Mouse (Mus musculus) liver (tissue): Measurements from ENCODE around the gene Cldn20.

ENCODE experiments used
- DNase-seq: peaks from one replicate; pipeline ENCODE4 v3.0.0-alpha.2; 2020; ENCODE audit warnings: mixed read lengths

Gene Cldn20

DNA sequence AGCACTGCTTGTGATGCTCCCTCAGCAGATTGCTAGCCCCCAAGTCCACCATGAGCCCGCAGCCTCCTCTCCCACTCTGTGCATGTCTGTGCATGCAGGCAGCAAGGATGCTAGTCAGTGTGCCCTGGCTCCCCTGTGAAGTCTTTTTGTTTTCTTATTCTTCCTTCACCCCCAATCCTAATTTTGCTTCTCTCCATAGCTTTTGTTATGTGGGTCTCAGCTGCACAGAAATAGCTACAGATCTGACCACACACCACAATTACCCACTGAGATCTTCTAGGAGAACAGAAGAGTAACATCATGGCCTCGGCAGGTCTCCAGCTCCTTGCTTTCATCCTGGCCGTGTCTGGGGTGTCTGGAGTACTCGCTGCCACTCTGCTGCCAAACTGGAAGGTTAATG, at the start of gene Cldn20:
Cldn20 (plus strand) TSS at position 301 of the 400 bp plus-strand sequence.
- DNase-seq: no peak

DNA sequence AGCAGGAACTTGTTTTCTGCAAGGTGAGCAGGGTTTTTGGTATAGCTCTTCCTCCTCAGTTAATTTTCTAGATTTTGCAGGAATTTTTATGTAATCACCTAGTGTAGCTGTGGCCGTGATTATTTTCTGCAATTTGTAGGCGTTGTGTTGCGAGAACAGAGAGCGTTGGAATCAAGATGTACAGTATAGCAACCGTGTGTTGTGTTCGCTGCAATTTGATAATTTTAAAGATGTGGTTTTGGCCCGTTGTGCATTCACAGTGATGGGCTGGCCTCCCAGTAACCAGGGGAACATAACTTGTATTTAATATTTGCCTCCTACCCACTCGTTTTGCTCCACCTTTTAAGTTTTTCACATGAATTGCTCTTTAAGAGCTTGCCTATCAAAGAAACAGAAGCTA, 49.3 kb upstream of the Cldn20 start:
- DNase-seq: no peak

GRCm38 (mm10) chr17:3485851-3486250, 46.5 kb upstream of the Cldn20 start:
- DNase-seq: no peak

DNA sequence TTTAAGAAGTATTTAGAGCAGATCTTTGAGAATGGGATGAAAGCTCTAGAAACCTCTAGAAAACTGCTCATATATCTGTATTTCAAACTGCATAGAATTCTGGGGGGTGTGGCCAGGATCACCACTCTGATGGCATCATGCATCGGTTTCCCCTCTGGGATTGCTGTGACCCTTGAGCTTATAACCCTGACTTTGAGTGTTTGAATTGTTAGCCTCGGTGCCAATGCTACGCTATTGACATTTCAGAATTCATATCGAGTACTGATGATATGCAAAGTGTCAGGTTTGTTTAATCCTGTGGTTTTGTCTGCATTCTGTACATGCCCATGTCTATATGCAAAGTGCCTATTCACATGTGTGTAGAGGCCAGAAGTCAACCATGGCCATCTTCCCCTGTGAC, 45.1 kb upstream of the Cldn20 start:
- no peak for DNase-seq

- no peak for DNase-seq
Observed at GRCm38 (mm10) chr17:3487721-3488601, 44.4 kb upstream of the Cldn20 start.

DNA sequence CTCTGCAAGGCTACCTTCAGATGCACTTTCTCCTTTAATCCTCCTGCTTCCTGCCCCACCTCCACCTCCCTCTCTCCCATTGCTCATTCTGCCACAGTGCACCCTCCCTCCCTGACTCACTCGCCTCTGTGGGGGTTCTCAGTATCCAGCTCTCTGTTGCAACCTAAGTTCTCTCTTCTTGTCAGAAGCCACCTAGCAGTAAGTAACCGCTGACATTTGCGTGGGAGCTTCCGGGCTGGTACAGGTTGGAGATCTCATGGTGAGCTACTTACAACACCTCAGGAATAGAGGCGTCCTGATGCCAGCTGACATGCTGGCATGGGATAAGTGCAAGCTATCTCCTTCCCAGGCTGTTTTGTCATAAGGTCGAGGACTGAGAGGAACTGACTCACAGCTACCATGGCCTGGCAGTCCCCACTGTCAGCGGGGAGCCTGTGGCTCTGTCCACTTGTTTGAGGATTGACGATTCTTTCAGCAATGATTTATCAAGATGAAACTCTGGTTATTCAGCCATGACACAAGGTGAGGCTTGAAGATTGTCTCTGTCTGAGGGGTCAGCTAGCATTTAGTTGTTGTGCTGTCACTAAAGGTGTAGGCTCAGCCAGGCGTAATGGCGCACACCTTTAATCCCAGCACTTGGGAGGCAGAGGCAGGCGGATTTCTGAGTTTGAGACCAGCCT, 42.0 kb upstream of the Cldn20 start:
- DNase-seq: no peak

DNA sequence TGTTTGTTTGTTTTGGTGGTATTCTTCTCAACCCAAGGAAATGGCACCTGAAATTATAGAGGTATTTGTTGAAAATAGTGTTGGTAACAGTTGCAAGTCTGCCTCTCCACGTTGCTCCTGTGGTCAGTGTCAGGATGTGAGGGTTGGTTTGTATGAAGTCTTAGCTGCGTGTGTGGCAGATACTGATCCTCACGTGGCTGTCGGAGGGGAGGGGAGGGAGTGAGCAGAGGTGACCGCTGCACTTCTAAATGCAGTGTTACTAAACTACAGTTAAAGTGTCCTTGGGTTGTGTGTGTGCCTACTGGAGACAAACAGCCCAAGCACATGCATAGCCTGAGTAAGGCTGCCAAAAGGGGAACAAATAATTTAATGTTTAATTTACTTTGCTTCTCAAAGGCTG, 41.3 kb upstream of the Cldn20 start:
- no peak for DNase-seq

DNA sequence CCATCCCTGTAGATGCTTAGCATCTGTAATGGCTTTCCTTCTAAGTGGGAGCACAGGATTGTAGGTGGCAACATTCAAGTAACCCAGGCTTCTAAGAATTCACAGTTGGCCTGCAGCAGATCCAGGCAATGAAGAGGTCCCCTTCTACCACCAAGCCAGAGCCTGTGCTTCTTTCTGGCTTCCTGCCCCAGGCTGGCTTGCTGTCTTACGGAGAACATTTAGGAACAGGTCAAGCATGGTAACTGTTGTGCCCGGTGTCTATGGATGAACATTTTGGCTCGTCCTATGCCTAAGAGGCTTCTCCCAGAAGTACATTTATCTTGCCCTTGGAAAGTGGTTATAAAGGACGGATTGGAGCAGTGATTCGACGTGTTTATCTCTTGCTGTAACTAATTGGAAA, 40.7 kb upstream of the Cldn20 start:
- DNase-seq: no peak

DNA sequence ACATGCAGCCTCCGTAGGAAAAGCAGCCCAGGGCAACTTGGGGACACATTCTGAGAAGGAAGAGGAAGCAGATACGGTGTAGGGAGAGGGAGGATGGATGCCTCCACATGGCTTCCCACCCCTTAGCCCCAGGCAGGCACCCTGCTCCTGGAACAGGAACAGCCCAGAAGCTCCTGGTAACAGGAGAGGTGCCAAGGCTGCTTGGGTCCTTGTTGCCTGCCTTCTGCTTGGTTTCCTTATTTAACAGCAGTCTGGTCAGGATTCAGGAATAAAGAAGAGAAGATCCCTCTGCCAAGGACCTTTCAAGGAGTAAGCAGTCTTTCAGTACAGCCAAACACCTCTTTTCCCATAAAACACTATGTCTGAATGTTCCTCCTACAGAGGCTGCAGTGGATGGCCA, 36.8 kb upstream of the Cldn20 start:
- no peak for DNase-seq

DNA sequence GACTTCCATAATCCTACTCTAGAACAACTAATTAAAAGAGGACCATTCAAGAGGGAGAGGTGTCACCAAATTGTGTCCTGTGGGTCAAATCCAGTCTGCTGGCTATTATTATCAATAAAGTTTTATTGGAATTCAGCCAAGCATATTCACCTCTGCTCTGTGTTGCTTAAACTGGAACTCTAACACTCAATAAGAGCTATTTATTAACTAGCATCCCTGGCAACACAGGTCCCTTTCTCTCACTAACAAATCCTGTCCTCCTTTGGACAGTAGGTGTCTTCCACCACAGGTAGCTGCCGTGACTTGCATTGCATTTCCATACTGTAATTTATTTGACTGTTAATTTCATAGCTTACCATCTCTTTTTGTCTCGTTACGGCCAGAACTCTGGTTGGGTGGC, 36.3 kb upstream of the Cldn20 start:
- no peak for DNase-seq

GRCm38 (mm10) chr17:3498086-3498485, 34.3 kb upstream of the Cldn20 start:
- DNase-seq: peak; percentile 58

DNA sequence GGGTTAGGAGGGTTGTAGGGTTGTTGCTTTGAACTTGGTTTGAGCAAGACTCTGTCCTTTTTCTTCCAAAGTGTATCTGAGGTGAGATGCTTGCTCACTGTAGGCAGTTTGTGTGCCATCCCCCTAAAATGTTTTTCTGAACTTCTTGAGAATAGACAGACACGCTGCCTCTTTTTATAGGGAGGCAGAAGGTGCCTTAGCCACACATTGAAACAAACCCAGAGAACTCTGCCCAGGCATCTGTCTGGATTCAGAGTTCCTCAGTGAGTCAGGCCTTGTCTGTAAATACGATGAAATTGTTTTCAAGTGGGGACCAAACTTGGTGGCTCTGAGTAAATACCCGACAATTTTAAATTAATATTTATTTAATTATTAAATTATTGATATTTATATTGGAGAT, 33.8 kb upstream of the Cldn20 start:
- DNase-seq: no peak

GRCm38 (mm10) chr17:3499468-3499867, 32.9 kb upstream of the Cldn20 start:
- DNase-seq: no peak

DNA sequence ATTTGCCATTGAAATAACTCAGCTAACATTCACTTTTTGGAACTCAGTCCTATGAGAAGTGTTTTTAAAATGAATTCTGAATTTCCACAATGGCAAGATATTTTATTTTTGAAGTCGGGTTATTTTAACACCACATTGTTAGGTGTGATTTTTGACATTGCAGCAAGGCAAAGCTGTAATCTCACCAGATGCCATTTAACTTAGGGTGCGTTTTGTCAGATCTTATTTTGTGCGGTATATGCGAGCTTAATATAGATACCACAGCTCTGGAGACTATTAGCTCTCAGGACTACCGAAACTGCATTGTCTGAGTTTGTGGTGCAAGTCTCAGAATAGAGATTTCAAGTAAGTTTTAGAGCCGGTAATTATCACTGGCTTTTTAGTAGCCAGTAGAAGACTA, 32.3 kb upstream of the Cldn20 start:
- DNase-seq: no peak

GRCm38 (mm10) chr17:3500936-3501335, 31.4 kb upstream of the Cldn20 start:
- no peak for DNase-seq

DNA sequence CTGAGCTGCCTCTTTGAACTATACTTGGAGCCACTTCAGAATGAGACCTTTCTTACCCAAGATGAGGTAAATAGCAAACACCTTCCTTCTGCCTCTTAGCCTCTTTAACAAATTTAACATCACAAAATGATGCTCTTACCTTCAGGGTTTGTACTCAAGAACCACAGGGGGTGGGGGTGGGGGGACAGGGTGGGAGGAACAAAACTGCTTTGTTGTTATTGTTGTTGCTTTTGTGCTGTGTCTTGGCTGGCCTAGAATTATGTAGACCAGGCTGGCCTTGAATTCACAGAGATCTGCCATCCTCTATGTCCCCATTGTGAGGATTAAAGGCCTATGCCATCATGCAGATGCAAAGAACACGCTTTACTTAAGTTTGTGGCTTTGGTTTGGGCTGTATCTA, 26.6 kb upstream of the Cldn20 start:
- DNase-seq: no peak

GRCm38 (mm10) chr17:3506508-3506907, 25.8 kb upstream of the Cldn20 start:
- no peak for DNase-seq

DNA sequence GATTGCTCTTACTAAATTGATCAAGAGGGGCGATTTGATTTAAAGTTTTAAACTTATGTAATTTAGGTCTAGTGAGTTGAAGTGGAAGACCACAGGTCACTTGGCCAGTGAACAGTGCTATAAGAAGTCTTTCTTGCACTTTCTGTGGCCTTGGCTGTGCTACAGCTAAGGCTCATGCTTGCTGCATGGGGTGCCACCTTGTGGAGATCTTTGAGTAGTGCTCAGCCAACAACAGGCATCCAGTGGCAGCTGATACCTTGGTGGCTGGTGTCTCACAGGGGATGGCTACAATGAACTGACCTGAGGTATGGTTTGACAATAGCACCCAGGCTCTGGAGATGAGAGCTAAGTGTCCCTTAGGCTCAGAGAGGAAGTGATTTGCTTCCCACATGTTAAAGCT, 22.5 kb upstream of the Cldn20 start:
- peak; percentile 50 for DNase-seq

GRCm38 (mm10) chr17:3514316-3514715, 18.0 kb upstream of the Cldn20 start:
- no peak for DNase-seq

- DNase-seq: no peak
Observed at GRCm38 (mm10) chr17:3515851-3516250, 16.5 kb upstream of the Cldn20 start.

GRCm38 (mm10) chr17:3516406-3516805, 15.9 kb upstream of the Cldn20 start:
- no peak for DNase-seq

- DNase-seq: no peak
Observed at GRCm38 (mm10) chr17:3520344-3520743, 12.0 kb upstream of the Cldn20 start.

GRCm38 (mm10) chr17:3527841-3528471, 4.4 kb upstream of the Cldn20 start:
- peak; percentile 26 for DNase-seq

DNA sequence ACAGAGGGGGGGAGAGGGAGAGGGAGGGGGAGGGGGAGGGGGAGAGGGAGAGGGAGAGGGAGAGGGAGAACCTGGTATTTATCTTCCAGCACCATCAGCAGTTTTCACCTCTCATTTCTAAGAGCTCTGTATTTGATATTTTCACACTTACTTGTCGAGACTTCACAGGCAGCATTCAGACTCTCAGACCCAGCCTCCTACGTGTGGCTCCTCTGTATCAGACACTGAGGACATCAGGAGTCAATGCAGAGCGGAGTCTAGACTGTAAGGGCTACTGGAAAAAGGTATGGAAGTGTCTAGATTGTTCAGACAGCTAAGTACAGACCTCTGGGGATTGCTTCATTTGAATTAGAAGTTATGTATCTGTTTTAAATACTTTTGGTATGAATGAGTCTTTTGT, 2.8 kb upstream of the Cldn20 start:
- DNase-seq: no peak
